Mouse (Mus musculus) naive thymus-derived CD4-positive, alpha-beta T cell, adult 2 months (primary cell): Measurements from ENCODE around the gene Nabp2.

Source experiments
- DNase-seq: peaks from one replicate; pipeline ENCODE4 v3.0.0-alpha.2; 2011; ENCODE audit warnings: low read depth

Gene Nabp2

GRCm38 (mm10) chr10:128382482-128382881 is 28.8 kb downstream of the Nabp2 start:
- no peak for DNase-seq

- DNase-seq = peak; percentile 54
Observed at GRCm38 (mm10) chr10:128380565-128380964, 30.7 kb downstream of the Nabp2 start.

GRCm38 (mm10) chr10:128379260-128379659 is 32.0 kb downstream of the Nabp2 start:
- no peak for DNase-seq

- DNase-seq = no peak
Observed at GRCm38 (mm10) chr10:128378462-128378861, 32.8 kb downstream of the Nabp2 start.

- DNase-seq = no peak
Observed at GRCm38 (mm10) chr10:128377940-128378448, 33.3 kb downstream of the Nabp2 start.

GRCm38 (mm10) chr10:128377222-128377939 is 33.9 kb downstream of the Nabp2 start:
- no peak for DNase-seq

- DNase-seq = peak; percentile 89
Observed at GRCm38 (mm10) chr10:128376455-128377211, 34.7 kb downstream of the Nabp2 start, which contains the start of gene Ankrd52. Gene Ankrd52, plus strand, starts transcription at chr10:128377115.

- no peak for DNase-seq
Observed at GRCm38 (mm10) chr10:128376099-128376454, 35.2 kb downstream of the Nabp2 start.

DNA sequence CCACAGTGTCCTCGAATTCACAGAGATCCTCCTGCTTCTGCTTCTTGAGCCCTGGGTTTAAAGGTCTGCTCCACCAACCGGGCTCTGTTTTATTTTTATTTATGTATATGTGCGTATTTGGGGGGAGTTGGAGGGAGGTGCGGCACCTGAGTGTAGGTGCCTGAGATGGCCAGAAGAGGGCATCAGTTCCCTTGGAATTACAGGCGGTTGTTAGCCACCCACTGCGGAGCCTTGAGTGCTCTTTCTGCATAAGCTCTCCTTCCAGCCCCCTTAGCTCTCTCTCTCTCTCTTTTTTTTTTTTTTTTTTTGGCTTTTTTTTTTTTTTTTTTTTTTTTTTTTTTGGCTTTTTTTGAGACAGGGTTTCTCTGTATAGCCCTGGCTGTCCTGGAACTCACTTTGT is 36.9 kb downstream of the Nabp2 start:
- DNase-seq = peak; percentile 56

- no peak for DNase-seq
Observed at GRCm38 (mm10) chr10:128372989-128373748, 38.1 kb downstream of the Nabp2 start.

DNA sequence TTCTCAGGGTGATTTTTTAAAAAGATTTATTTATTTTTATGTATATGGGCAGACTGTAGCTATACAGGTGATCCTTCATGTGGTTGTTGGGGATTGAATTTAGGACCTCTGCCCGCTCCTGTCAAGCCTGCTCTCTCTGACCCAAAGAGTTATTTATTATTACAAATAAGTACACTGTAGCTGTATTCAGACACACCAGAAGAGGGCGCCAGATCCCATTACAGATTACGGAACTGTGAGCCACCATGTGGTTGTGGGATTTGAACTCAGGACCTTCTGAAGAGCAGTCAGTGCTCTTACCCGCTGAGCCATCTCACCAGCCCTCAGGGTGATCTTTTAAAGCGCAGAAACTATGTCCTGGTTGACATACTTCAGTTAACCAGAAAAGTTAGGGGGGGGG is 39.1 kb downstream of the Nabp2 start:
- DNase-seq = no peak

DNA sequence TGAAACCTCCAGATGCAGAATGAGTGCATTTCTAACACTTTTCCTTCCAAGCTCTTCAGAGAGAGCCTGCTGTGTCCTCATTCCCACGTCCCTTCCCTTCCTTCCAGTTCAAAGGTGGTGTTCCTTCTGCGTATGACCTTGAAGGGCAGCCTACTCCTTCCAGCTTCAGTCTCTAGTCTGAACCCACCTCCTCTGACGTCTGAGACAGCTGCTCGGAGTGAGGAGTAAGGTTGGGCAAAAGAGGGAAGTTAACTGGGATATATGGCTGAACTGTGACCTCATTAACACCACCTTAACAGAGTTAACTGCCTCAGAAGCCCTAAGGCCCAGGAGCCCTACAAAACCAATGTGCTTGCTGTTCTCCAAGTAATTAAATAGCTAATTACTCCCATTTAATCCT is 40.7 kb downstream of the Nabp2 start:
- no peak for DNase-seq

DNA sequence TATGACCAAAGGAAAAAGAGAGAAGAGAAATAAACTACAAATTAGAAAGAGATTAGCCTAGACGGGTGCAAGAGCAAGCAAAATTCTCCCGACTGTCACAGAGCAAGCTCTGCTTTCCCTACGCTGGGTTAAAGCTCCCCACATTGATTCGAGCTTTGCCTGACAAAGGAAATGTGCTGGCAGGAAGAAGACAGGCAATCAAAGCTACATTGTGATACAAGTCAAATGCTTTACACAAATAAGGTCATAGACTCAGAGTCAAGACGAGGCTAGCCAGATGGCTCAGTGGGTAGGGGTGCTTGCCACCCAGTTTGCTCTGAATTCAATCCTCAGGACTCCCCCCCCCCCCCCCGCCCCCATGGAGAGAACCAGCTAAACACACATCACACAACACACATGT is 41.3 kb downstream of the Nabp2 start:
- peak; percentile 50 for DNase-seq

DNA sequence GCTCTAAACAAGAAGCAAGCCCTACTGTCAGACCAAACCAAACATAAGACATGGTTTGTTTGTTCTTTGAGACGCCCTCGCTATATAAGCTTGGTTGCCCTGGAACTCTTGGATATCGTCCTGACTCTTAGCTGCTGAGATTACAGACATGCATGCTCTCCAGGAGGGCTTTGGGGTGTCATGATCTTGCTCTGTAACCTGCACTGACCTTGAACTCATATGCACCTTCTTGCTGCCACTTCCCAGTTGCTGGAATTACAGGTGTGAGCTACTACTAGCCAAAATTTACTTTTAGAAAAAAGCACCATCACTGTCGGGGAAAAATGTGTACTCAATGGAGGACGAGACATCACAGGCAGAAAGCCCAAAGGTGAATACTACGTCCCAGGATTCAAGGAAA is 41.7 kb downstream of the Nabp2 start:
- no peak for DNase-seq

DNA sequence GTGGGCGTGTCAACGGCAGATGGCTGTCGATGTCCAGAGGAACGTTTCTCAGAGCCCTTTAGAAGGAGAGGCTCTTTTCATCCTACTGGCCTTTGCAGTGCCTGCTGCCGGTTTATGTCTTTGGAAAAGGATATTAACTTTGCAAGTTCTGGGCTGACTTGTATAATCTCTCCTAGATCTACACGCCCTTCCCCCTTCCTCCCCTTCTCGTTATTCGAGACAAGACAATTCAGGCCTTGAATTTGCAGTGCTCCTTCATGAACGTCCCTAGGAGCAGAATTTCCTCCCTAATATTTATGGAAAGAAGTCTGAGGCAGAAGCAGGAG is 42.1 kb downstream of the Nabp2 start:
- no peak for DNase-seq

DNA sequence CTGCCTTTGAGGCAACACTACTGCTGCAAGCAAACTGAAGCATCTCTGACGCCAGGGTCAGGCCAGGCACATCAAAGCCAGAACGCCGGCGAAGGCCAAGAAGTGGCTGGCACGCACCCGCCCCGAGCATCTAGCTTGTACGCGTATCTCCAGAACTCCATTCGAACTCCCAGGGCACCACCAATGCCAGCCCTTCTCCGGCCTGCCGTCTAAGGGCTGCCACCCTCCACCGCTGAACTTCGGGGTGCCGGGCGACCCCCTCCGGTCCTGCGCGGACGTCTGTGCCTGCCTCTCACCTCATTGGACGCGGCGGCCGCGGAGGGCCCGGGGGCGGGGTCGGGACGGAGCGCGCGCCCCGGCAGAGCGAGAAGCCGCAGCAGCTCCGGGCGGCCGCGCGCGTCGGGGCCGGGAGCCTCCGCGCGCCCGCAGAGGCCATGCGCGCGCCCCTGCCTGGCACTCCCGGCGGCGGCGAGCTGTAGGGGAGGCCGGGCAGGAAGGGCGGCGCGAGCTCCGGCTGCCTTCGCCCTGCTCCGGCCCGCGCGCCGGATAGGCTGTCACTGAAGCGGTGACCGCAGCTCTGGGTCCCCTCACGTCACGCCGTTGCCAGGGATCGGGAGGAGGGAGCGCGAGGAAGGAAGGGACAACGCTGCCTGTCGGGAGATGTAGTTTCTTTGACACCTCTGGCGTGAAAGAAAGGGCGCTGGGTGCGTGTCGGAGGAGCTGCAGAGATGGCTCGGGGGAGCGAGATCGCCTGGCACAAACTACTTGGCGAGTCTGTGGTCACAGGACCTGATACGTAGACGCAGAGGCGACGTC is 42.7 kb downstream of the Nabp2 start, which contains the start of gene Coq10a:
Coq10a (minus strand) TSS at position 596 of the 816 bp plus-strand sequence.
- peak; percentile 94 for DNase-seq

- no peak for DNase-seq
Observed at GRCm38 (mm10) chr10:128367899-128368401, 43.3 kb downstream of the Nabp2 start.

- DNase-seq = peak; percentile 40
Observed at GRCm38 (mm10) chr10:128362568-128362967, 48.7 kb downstream of the Nabp2 start.

- DNase-seq = no peak
Observed at GRCm38 (mm10) chr10:128361836-128362235, 49.5 kb downstream of the Nabp2 start.

- DNase-seq = no peak
Observed at GRCm38 (mm10) chr10:128359226-128359625, 52.1 kb downstream of the Nabp2 start.

DNA sequence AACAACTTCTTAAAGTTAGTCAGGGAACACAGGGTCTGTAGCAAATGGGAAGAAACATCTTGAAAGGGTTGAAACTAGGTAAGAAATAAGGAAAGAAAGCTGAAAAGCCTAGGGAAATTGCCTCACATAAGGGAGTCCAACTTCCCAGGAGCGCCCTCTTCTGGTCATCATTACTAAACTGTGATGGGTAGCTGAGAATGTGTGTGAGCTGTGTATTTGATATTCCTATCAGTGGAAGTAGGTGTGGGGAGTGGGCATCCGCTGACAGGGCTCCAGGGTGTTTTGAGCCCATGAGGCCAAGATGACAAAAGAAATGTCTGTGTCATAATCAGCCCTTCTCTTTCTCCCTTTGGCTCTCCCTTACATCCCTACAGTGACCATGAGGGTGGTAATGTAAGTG is 52.5 kb downstream of the Nabp2 start:
- DNase-seq = peak; percentile 82
